Mouse (Mus musculus): ENCODE data around the gene Olfr1136.

Gene Olfr1136

DNA sequence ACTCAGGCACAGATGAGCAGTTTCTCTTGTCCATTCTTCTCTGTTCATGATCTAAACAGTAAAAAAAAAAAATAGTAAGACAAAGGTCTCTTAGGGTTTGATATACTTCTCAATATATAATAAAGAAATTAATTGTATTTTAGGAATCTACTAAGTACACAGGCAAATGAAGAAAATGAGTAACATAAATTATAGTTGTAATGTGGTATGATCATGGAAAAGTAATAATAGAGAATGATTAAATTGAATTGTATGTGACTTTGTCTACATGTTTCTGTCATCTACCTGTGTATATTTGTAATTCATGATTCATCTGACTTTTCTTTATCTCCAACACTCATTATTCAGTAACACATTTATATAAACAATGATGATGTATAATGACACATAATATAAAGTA is at the start of gene Olfr1136:
Gene Olfr1136, minus strand, starts transcription at position 101 of the 400 bp plus-strand sequence.
- DNase-seq = no peak

DNA sequence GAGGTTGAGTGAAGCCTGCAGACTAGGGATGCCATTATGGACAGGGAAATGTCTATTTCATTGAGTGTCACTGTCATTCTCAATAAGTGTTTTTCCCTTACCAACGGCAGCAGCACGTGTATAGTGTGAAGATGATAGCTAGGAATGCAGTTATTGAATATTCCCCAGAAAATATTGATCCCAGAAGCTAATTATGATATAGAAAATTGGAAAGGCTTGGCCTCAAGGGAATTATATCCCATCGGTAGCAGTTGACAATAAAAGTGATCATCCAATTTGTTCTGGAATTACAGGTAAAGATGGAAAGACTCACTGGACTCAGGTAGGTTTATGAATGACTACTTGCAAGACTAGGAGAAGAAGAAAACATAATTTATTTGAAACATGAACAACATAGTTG is 49.7 kb upstream of the Olfr1136 start, which contains the start of gene Olfr1140:
Gene Olfr1140, plus strand, starts transcription at position 301 of the 400 bp plus-strand sequence.
- DNase-seq = no peak

DNA sequence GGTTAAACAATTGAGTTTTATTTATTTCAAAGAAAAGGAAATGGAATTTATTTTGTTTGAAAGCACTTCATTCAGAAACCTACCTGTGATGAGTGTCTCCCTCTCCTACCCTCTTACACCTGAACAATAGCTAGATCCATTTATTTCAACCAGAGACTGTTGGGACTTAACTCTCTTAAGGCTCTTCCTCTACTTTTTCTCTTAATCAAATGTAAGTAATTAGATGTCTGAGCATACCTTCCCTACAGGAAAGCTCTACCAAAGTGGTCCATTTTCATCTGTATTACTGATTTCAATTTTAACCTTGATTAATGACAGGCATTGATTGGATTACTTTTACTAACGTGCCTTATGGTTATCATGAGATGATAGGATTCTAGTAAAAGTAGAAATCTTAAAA is 46.1 kb upstream of the Olfr1136 start, which contains the start of gene Olfr1138:
Gene Olfr1138, minus strand, starts transcription at position 101 of the 400 bp plus-strand sequence.
- DNase-seq = no peak

DNA sequence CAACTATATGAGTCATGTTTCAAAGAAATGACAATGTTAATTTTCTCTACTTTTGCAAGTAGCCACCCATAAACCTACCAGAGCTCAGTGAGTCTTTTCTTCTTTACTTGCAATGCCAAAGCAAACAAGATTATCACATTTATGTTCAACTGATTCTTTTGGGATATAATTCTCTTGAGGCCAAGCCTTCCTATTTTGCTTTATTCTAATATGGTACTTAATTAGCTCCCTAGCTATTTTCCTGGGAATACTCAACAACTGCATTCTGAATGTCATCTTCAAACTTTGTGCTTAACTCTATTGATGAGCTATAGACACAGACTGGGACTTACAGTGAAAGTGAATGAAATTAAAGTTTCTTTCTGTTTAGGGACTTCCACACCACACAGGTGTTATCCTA is 19.3 kb upstream of the Olfr1136 start, which contains the start of gene Olfr1137:
Gene Olfr1137, minus strand, starts transcription at position 101 of the 400 bp plus-strand sequence.
- DNase-seq = no peak

DNA sequence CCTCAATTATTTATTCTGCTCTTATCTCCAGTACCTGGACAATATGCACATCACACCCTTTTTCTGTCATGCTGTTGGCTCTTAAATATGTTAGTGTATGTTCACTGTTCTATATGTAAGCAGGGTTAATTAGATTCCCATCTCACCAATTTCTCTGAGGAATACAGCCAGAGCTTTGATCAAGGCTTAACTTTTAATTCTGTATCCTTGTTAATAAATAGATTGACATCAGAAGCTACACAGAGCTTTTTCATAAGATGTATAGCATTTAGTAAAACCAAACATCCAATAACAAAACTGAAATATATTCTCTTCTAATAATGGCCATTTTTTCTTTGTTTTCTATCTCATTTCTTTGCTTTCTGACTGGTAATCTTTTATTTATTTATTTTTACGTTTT is 20.2 kb downstream of the Olfr1136 start, which contains the start of gene Olfr1135:
Gene Olfr1135, minus strand, starts transcription at position 101 of the 400 bp plus-strand sequence.
- no peak for DNase-seq

DNA sequence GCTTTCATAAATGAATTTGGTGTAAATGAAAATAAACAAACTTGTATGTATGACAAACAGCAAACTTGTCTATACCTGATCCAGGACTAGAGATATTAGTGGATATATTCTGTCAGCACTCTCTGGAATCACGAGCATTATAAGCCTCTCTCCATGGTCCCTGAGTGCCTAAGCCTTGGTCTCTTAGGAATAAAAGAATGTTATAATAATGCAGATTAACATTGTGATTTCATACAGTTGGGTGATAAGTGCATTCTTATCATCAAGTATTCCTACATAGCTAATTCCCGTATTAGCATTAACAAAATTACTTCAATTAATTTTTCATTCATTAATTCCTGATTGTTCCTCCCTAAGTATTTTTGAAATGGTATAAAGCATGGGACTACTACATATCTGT is 35.4 kb downstream of the Olfr1136 start, which contains the start of gene Olfr1134:
Gene Olfr1134, minus strand, starts transcription at position 101 of the 400 bp plus-strand sequence.
- no peak for DNase-seq

DNA sequence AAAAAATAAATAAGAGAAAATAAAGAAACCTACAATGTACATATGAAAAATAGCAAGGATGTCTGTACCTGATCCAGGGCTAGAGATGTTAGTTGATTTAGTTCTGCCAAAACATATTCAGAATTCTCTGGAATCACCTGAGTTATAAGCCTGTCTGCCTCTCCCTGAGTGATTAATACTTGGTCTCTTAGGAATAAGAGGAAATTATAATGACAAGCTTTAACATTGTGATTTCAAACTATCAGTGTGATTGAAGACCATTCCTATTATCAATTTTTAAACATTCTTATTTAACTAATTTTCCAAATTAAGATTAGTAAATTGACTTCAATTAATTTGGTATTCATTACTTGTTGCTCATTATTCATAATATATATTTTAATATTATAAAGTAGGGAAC is 46.5 kb downstream of the Olfr1136 start, which contains the start of gene Olfr1133:
Gene Olfr1133, minus strand, starts transcription at position 101 of the 400 bp plus-strand sequence.
- DNase-seq = no peak
